Mouse (Mus musculus) right cerebral cortex, postnatal 10 days (tissue): ENCODE measurements at regions not wholly inside any gene's neighbourhood (a gene's known extent, or its start where the extent isn't known, plus 50 kb on each side); places are given as distances from the start of the nearest gene placed in this dataset.
A peak's percentile ranks its signal among the peaks of the same experiment; 100 is the strongest.
"Not testable (repeated sequence)": the region's sequence is repeated elsewhere in the genome, so short reads cannot be mapped to it uniquely, and the experiment has no call there.

Experiments
- DNase-seq, 2 experiments: peaks; one replicate each; pipeline ENCODE4 v3.0.0; 2021; ENCODE audit warnings: low spot score in 2 of 2

- peak; percentile 82 to 94 for DNase-seq
These were observed 1263.3 kb upstream of the Klhl29 start for GRCm38 (mm10) chr12:6638761-6639281.

GRCm38 (mm10) chr12:6637771-6638305 is 1262.4 kb upstream of the Klhl29 start:
- peak; percentile 21 to 51 for DNase-seq

- no peak for DNase-seq
These were observed 1247.2 kb upstream of the Klhl29 start for GRCm38 (mm10) chr12:6622575-6623146.

- DNase-seq: no peak
These were observed 1225.6 kb upstream of the Klhl29 start for GRCm38 (mm10) chr12:6601111-6601510.

GRCm38 (mm10) chr12:6595484-6595883 is 1220.0 kb upstream of the Klhl29 start:
- DNase-seq: not testable (repeated sequence)

- no peak for DNase-seq
These were observed 1214.7 kb upstream of the Klhl29 start for GRCm38 (mm10) chr12:6590231-6590630.

- DNase-seq: no peak
These were observed 1212.7 kb upstream of the Klhl29 start for GRCm38 (mm10) chr12:6588031-6588701.

- peak in 1 of 2 experiments; percentile 54 for DNase-seq
These were observed 1204.7 kb upstream of the Klhl29 start for GRCm38 (mm10) chr12:6580195-6580594.

- peak; percentile 29 to 31 for DNase-seq
These were observed 1201.4 kb upstream of the Klhl29 start for GRCm38 (mm10) chr12:6576866-6577360.
